Mouse (Mus musculus): ENCODE data around the gene Pcyt1a.

DNA sequence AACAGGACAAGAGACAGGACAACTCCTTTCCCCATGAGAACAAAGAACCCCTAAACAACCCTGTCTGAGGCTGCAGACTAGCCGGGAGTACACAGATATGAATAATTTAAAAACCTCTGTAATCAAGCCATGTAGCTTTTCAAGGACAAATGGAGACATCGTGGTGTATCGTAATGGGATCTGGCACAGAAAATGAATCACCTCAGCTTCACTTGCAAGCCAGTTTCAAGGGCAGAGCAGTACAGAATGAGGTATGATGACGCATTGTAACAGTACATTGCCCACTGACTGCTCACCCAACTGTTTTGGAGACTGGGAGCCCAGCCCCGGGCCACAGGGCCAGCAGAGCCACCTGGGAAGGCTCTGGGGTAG, 93.5 kb downstream of the Pcyt1a start:
- no peak for TF ChIP-seq CTCF (IDR thresholded peaks at IDR 0.05; ENCODE audit: extremely low read depth, insufficient read depth, low read length)
- TF ChIP-seq POLR2A (IDR thresholded peaks at IDR 0.05; ENCODE audit: extremely low read depth, insufficient read depth, low read length) = no peak

All from cortical plate, adult 2 months (tissue).